ENCODE assay signal across 8 mouse cellular contexts in the genomic region with DNA sequence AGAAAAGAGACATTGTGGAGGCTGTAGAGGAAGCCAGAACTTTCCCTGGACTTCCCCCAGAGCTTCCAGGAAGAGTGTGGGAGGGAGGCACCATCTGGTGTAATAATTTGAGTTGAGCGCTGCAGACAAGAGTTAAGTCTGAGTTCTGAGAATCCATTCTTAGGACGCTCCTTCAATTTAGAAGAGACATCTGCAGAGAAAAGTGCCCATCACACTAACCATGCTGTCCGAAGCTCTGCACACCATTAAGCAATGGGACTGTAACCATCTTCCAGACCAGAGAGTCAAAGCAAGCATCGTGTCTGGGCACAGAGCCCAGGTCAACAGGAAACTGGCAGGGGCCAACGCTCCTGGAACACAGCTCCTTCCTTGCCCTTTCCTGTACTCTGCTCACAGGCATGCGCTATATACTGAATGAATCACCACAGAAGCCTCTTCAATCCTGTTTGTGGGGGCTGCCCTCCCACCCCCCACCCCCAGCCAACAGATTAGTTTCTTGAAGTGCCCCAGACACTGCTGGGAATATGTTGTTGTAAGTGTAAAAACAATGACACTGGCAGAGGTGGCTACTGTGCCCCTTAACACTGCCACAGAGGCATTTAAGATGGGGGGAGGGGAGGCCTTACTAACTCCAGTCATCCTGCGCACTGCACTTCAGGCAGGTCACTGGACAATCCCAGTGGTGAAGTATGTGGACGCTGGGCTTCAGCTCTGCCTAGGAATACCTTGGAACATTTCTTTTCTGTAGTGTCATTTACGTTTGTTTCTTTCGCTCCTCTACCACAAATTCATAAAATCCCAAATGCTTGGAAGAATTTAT.
DNase-seq lines count a peak whose midpoint lies in the region; ATAC-seq lines count a peak whose summit lies in the region.

No protein-coding gene starts in this region.

- H3K27ac ChIP-seq in kidney, embryonic 14.5 days (ENCODE audit: low read depth, low read length) = peak overlapping the region; percentile 81
- H3K27ac ChIP-seq in liver, embryonic 13.5 days = no peak overlapping the region
- no peak overlapping the region for H3K27ac ChIP-seq in forebrain, embryonic 10.5 days

- H3K4me3 ChIP-seq in kidney, embryonic 14.5 days (ENCODE audit: low read length) = no peak overlapping the region
- no peak overlapping the region for H3K4me3 ChIP-seq in liver, embryonic 13.5 days (replicated peaks)
- H3K4me3 ChIP-seq in forebrain, embryonic 10.5 days = no peak overlapping the region

- 0 out of 2 replicates have a peak overlapping the region, but pooled peaks have one; percentile 12 for H3K9ac ChIP-seq in kidney, embryonic 14.5 days (ENCODE audit: low read depth, low read length)
- H3K9ac ChIP-seq in liver, embryonic 13.5 days = no peak overlapping the region

- peaks cover 14% of the 10 kb centered on the region; the same call in 1 of the 2 replicates for H3K4me1 ChIP-seq in kidney, embryonic 14.5 days (ENCODE audit: control insufficient read depth, insufficient read depth, low read length)
- H3K4me1 ChIP-seq in liver, embryonic 13.5 days (replicated peaks) = no peaks in the 10 kb centered on the region
- H3K4me1 ChIP-seq in forebrain, embryonic 10.5 days = peaks cover 3% of the 10 kb centered on the region; the same call in 1 of the 2 replicates

- H3K27me3 ChIP-seq in kidney, embryonic 14.5 days (ENCODE audit: control insufficient read depth, insufficient read depth, low read length) = no peaks in the 10 kb centered on the region
- no peaks in the 10 kb centered on the region for H3K27me3 ChIP-seq in liver, embryonic 13.5 days
- H3K27me3 ChIP-seq in forebrain, embryonic 10.5 days (ENCODE audit: poor library complexity, severe bottlenecking) = no peaks in the 10 kb centered on the region

- H3K9me3 ChIP-seq in kidney, embryonic 14.5 days (ENCODE audit: control insufficient read depth, low read length) = no peaks in the 10 kb centered on the region
- H3K9me3 ChIP-seq in liver, embryonic 13.5 days (replicated peaks) = no peaks in the 10 kb centered on the region
- H3K9me3 ChIP-seq in forebrain, embryonic 10.5 days = no peaks in the 10 kb centered on the region

- H3K4me2 ChIP-seq in kidney, embryonic 14.5 days (replicated peaks; ENCODE audit: low read depth, low read length) = 0 out of 2 replicates have a peak overlapping the region, but pooled peaks have one; percentile 8
- no peak overlapping the region for H3K4me2 ChIP-seq in liver, embryonic 13.5 days

- ATAC-seq in kidney, embryonic 14.5 days (ENCODE audit: low FRiP score, low TSS enrichment) = peak; percentile 74
- 0 out of 2 replicates have a peak, but pooled peaks have one; percentile 31 for ATAC-seq in liver, embryonic 13.5 days (ENCODE audit: low read depth)

- peaks cover 17% of the 10 kb centered on the region for H3K36me3 ChIP-seq in kidney, embryonic 14.5 days (ENCODE audit: control insufficient read depth, insufficient read depth, low read length)
- H3K36me3 ChIP-seq in liver, embryonic 13.5 days = peaks cover 26% of the 10 kb centered on the region
- H3K36me3 ChIP-seq in forebrain, embryonic 10.5 days (replicated peaks) = peaks cover 49% of the 10 kb centered on the region

- 39% methylated on average over 10 of the region's 10 CpGs for WGBS in kidney, embryonic 14.5 days
- WGBS in liver, embryonic 13.5 days (ENCODE audit: insufficient replicate concordance) = 65% methylated on average over 10 of the region's 10 CpGs
- WGBS in forebrain, embryonic 10.5 days = 94% methylated on average over 10 of the region's 10 CpGs

- peak; percentile 22 to 25 for DNase-seq in spleen, postnatal 36 days (ENCODE audit: low spot score in 2 of 2)
- DNase-seq in spleen, adult 12 weeks (ENCODE audit: low spot score) = no peak
- DNase-seq in cerebellum, adult 9-10 months = peak; percentile 95
- DNase-seq in heart, adult 11 months = peak; percentile 99
- no peak for DNase-seq in liver, embryonic 13.5 days
- DNase-seq in right cerebral cortex, postnatal 10 days (ENCODE audit: low spot score in 2 of 2) = peak; percentile 56 to 65
- DNase-seq in forebrain, embryonic 10.5 days (ENCODE audit: extremely low spot score, low spot score) = no peak

Comparison
In these comparisons a context has a peak if more than half of its experiments do, and no peak if none do; other contexts are left out.
1. DNase-seq: peak in spleen, postnatal 36 days (2 of 2), cerebellum, adult 9-10 months (single experiment), heart, adult 11 months (single experiment) and right cerebral cortex, postnatal 10 days (2 of 2); none in spleen, adult 12 weeks (single experiment), liver, embryonic 13.5 days (single experiment) and forebrain, embryonic 10.5 days (single experiment).